Mouse (Mus musculus) cerebellum, adult 2 months (tissue): ENCODE results near the gene Tbc1d10c.

ENCODE experiments used
- CTCF ChIP-seq: fragments of 200-500 bp; IDR thresholded peaks from 2 replicates; pipeline ENCODE4 v1.5.1; 2011; ENCODE audit warnings: low read depth, mild to moderate bottlenecking, control low read depth, low read length, moderate library complexity, borderline replicate concordance; ENCODE audit not compliant: insufficient read depth
- POLR2A ChIP-seq: fragments of 200-500 bp; IDR thresholded peaks from 2 replicates; pipeline ENCODE4 v1.6.1; 2011; ENCODE audit warnings: low read length, control low read depth, borderline replicate concordance; ENCODE audit not compliant: insufficient read depth

DNA sequence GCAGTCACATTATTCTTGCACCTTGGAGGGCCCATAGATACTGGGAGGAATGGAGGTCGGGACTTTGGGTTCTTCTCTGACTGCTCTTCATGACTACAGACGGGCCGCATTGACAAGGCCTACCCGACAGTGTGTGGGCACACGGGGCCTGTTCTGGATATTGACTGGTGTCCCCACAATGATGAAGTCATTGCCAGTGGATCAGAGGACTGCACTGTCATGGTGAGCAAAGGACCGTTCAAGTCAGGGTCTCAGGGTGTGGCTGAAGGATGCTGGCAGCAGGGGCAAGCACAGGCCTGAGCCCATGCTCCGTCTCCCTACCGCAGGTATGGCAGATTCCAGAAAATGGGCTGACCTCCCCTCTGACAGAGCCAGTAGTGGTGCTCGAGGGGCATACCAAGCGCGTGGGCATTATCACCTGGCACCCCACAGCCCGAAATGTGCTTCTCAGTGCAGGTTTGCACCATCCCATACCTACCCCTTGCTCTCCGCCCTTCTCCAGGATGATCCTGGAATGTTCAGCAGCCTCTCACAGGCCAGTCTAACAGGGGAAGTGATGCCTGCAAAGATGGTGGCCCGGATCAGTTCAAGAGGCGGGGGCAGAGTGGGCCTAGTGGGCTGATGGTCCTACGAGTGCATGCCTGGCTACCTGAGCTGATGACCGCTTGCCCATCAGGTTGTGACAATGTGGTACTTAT, 41.2 kb downstream of the Tbc1d10c start:
- TF ChIP-seq CTCF (no peak), POLR2A (no peak)
